Mouse (Mus musculus) cerebellum, postnatal 14 days (tissue): ENCODE measurements around the gene Ppp1ca.

Source experiments
- DNase-seq, 2 experiments: peaks; one replicate each; pipeline ENCODE4 v3.0.0; 2021; ENCODE audit warnings: mixed read lengths in 2 of 2

Gene Ppp1ca

GRCm38 (mm10) chr19:4191528-4192250 lies at the start of gene Ppp1ca:
Gene Ppp1ca (plus strand): TSS chr19:4192065.
- peak; percentile 98 to 99 for DNase-seq

GRCm38 (mm10) chr19:4142416-4143173 lies 49.3 kb upstream of the Ppp1ca start:
- peak; percentile 47 to 58 for DNase-seq

GRCm38 (mm10) chr19:4143759-4144268 lies 48.1 kb upstream of the Ppp1ca start, which contains the start of gene Cabp4:
Gene Cabp4 (minus strand): TSS chr19:4144033.
- DNase-seq = no peak

- DNase-seq = no peak
Observed at GRCm38 (mm10) chr19:4144550-4145498, 47.0 kb upstream of the Ppp1ca start.

- no peak for DNase-seq
Observed at GRCm38 (mm10) chr19:4145936-4146335, 45.9 kb upstream of the Ppp1ca start.

GRCm38 (mm10) chr19:4146366-4147021 lies 45.4 kb upstream of the Ppp1ca start:
- DNase-seq = no peak

GRCm38 (mm10) chr19:4147022-4147405 lies 44.9 kb upstream of the Ppp1ca start:
- DNase-seq = no peak

GRCm38 (mm10) chr19:4147782-4148490 lies 43.9 kb upstream of the Ppp1ca start:
- DNase-seq = peak in 1 of 2 experiments; percentile 13

GRCm38 (mm10) chr19:4148491-4148806 lies 43.4 kb upstream of the Ppp1ca start, which contains the start of gene Coro1b:
Gene Coro1b (plus strand): TSS chr19:4148619.
- peak; percentile 98 to 99 for DNase-seq

GRCm38 (mm10) chr19:4148819-4149218 lies 43.0 kb upstream of the Ppp1ca start:
- DNase-seq = no peak

GRCm38 (mm10) chr19:4149283-4149682 lies 42.6 kb upstream of the Ppp1ca start:
- no peak for DNase-seq

- no peak for DNase-seq
Observed at GRCm38 (mm10) chr19:4149764-4150461, 42.0 kb upstream of the Ppp1ca start.

GRCm38 (mm10) chr19:4150567-4151487 lies 41.0 kb upstream of the Ppp1ca start:
- no peak for DNase-seq

GRCm38 (mm10) chr19:4151488-4151860 lies 40.4 kb upstream of the Ppp1ca start:
- DNase-seq = no peak

- no peak for DNase-seq
Observed at GRCm38 (mm10) chr19:4151898-4152297, 40.0 kb upstream of the Ppp1ca start.

GRCm38 (mm10) chr19:4152445-4153231 lies 39.2 kb upstream of the Ppp1ca start:
- DNase-seq = peak; percentile 61 to 68

- peak; percentile 68 to 78 for DNase-seq
Observed at GRCm38 (mm10) chr19:4153232-4153654, 38.6 kb upstream of the Ppp1ca start, which contains the start of gene Ptprcap. Gene Ptprcap (plus strand): TSS chr19:4153604.

- DNase-seq = peak in 1 of 2 experiments; percentile 17
Observed at GRCm38 (mm10) chr19:4154437-4155222, 37.2 kb upstream of the Ppp1ca start.
